Mouse (Mus musculus) G1E (cell line): ENCODE measurements around the gene Ints11. TPM values are rescaled to one million over a fixed set of nuclear protein-coding genes. Genes with fewer than 3 reads are reported as not detected.

Source experiments
- ATAC-seq: 2 replicates; pipeline ENCODE4 v1.8.0; 2016; ENCODE audit warnings: mild to moderate bottlenecking; ENCODE audit not compliant: insufficient number of reproducible peaks, poor library complexity, low FRiP score, severe bottlenecking; ENCODE audit errors: extremely low read depth
- DNase-seq: peaks from one replicate; pipeline ENCODE4 v3.0.0; 2012; ENCODE audit warnings: low spot score
- H3K27me3 ChIP-seq: 2 replicates; pipeline ENCODE4 v1.6.1; 2012; ENCODE audit warnings: mild to moderate bottlenecking, low read length, inconsistent platforms; ENCODE audit not compliant: insufficient read depth
- H3K36me3 ChIP-seq: replicated peaks from 2 replicates; pipeline ENCODE3; 2012; ENCODE audit warnings: mild to moderate bottlenecking, inconsistent platforms
- H3K4me1 ChIP-seq: 2 replicates; pipeline ENCODE4 v1.6.1; 2012; ENCODE audit warnings: low read depth, low read length, inconsistent platforms, mixed read lengths; ENCODE audit not compliant: insufficient read depth
- H3K4me3 ChIP-seq: 2 replicates; pipeline ENCODE4 v1.5.1; 2012; ENCODE audit warnings: low read depth, mild to moderate bottlenecking, inconsistent platforms, low read length, moderate library complexity, mixed read lengths
- H3K9me3 ChIP-seq: replicated peaks from 2 replicates; pipeline ENCODE4 v1.6.1; 2012; ENCODE audit warnings: inconsistent platforms
- CTCF ChIP-seq: IDR thresholded peaks from 2 replicates; pipeline ENCODE4 v1.5.1; 2012; ENCODE audit warnings: low read depth, low read length, inconsistent platforms, mixed read lengths
- GATA1 ChIP-seq: IDR thresholded peaks from 2 replicates; pipeline ENCODE4 v1.6.1; 2012; ENCODE audit warnings: borderline replicate concordance, low read length, inconsistent platforms, mixed read lengths
- GATA2 ChIP-seq: IDR thresholded peaks from 2 replicates; pipeline ENCODE4 v1.6.1; 2012; ENCODE audit warnings: low read depth, low read length, inconsistent platforms, borderline replicate concordance
- POLR2AphosphoS5 ChIP-seq: IDR thresholded peaks from 2 replicates; pipeline ENCODE4 v1.6.1; 2012; ENCODE audit warnings: low read depth, low read length, inconsistent platforms; ENCODE audit not compliant: insufficient replicate concordance
- TAL1 ChIP-seq: conservative IDR thresholded peaks from 2 replicates; pipeline ENCODE4 v1.6.1; 2012; ENCODE audit warnings: low read depth, low read length, inconsistent platforms, mixed read lengths
- polyA plus RNA-seq: library from polyadenylated mRNA; stranded (reverse); fragments of >175 nt; gene quantifications from 2 replicates; pipeline ENCODE4 v1.2.3, GENCODE M21; 2012
- total RNA-seq, 2 experiments: library from RNA; stranded (forward) in 1 of 2; stranded (reverse) in 1 of 2; fragments of 200-1000 nt in 1 of 2; fragments of >200 nt in 1 of 2; fragmentation: Nextera tagmentation in 1 of 2; gene quantifications; 2 replicates each; pipeline ENCODE4 v1.2.3; 2014 to 2017

Gene Ints11
- total and polyA plus RNA-seq, 3 experiments, result 21.7 to 43.5 (median 35.6) TPM

DNA sequence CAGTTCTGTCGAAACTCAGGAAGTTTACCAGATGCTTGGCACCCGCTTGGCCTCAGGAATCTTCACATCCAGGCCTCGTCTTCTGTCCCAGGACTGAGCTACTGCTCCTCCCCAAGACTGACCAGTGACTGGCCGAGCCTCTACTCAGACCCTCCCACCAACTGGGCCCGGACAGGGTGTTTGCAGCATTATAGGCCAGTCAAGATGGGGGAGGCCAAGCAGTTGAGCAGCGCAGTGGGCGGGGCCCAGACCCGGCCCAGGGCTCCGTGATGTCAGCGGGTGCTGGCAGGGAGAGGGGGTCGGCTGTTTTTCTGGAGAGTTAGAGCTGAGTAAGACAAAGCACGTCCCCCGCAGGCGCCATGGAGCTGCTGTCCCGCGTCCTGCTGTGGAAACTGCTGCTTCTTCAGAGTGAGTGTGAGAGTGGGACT lies 29.8 kb upstream of the Ints11 start, which contains the start of gene Mxra8:
Mxra8 (plus strand) TSS at position 198 of the 428 bp plus-strand sequence.
- Histone ChIP-seq H3K36me3 (peaks cover 9% of the 10 kb centered on the region), H3K9me3 (peaks cover 5% of the 10 kb centered on the region; the same call in 1 of the 2 replicates), H3K4me3 (peak within 1 kb of the TSS; percentile 68; the same call in 1 of the 2 replicates), H3K4me1 (peaks cover 27% of the 10 kb centered on the region), H3K27me3 (peaks cover 33% of the 10 kb centered on the region)
- TF ChIP-seq GATA1, result no peak
- TF ChIP-seq GATA2, result no peak
- TF ChIP-seq CTCF, result no peak
- TF ChIP-seq TAL1, result no peak
- no peak for TF ChIP-seq POLR2AphosphoS5
- no peak for DNase-seq
- no peak for ATAC-seq

DNA sequence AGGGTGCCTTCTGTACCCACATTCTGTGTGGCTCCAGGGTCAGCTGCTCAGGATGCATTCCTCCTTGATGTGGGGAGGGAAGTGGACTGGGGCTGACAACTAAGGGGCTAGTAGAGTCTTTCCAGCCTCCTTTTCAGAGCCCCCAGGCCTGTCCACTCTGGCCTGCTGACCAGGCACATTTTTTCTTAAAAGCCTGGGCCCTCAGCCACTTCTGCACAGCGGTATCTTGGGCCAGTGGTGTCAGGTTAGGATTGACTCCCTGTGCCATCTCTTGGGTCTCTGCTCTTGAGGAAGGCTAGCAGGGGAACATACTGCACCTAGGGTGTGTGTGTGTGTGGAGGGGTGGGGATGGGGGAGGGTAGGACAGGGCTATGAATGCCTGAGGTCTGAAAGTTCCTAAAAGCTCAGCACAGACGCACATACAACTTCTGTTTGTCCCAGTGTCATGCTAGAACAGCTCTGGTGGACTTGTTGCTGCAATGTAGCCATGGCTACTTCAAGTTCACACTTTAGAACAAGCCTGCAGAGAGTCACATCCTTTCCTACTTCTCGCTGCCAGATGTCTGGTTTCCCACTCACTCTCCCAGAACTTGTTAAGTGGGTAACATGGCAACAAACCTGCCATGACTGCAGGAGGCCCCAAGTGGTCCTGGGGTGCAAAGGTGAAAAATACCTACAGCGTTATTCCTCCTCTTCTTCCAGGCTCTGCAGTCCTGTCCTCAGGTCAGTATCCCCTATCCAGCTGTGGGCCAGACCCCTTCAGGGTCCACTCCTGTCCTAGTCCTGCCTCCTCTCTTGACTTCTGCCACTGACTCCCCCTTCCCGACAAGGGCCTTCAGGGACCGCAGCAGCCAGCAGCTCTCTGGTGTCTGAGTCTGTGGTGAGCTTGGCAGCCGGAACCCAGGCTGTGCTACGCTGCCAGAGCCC lies 29.0 kb upstream of the Ints11 start:
- peak overlapping the region; percentile 68 for H3K4me3 ChIP-seq
- DNase-seq, result no peak
- ATAC-seq, result no peak
- H3K27me3 ChIP-seq, result peaks cover 33% of the 10 kb centered on the region
- peaks cover 2% of the 10 kb centered on the region for H3K36me3 ChIP-seq
- H3K9me3 ChIP-seq, result peaks cover 5% of the 10 kb centered on the region; the same call in 1 of the 2 replicates
- peaks cover 27% of the 10 kb centered on the region for H3K4me1 ChIP-seq
- TF ChIP-seq GATA1 (no peak), GATA2 (no peak), CTCF (no peak), POLR2AphosphoS5 (no peak), TAL1 (no peak)

DNA sequence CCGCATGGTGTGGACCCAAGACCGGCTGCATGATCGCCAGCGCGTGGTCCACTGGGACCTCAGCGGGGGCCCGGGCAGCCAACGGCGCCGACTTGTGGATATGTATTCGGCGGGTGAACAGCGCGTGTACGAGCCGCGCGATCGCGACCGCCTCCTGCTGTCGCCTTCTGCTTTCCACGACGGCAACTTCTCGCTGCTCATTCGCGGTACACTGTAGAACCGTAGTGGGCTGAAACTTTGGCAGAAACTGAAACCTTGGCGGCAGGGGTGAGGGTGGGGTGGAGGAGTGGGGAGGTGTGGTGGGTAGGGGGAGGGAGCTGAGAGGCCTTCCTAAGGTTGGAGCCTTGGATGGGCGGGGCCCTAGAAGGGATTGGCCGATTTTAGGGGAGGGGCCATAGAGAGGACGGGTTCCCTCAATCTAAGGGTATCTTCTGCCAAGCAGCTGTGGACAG lies 28.3 kb upstream of the Ints11 start:
- H3K9me3 ChIP-seq, result peaks cover 5% of the 10 kb centered on the region; the same call in 1 of the 2 replicates
- peak overlapping the region; percentile 68 for H3K4me3 ChIP-seq
- H3K4me1 ChIP-seq, result peaks cover 27% of the 10 kb centered on the region
- ATAC-seq, result peak; percentile 63; the same call in 1 of the 2 replicates
- H3K36me3 ChIP-seq, result no peaks in the 10 kb centered on the region
- DNase-seq, result peak; percentile 24
- H3K27me3 ChIP-seq, result peaks cover 33% of the 10 kb centered on the region
- TF ChIP-seq GATA2, result no peak
- TF ChIP-seq POLR2AphosphoS5, result no peak
- no peak for TF ChIP-seq CTCF
- TF ChIP-seq GATA1, result no peak
- TF ChIP-seq TAL1, result no peak

DNA sequence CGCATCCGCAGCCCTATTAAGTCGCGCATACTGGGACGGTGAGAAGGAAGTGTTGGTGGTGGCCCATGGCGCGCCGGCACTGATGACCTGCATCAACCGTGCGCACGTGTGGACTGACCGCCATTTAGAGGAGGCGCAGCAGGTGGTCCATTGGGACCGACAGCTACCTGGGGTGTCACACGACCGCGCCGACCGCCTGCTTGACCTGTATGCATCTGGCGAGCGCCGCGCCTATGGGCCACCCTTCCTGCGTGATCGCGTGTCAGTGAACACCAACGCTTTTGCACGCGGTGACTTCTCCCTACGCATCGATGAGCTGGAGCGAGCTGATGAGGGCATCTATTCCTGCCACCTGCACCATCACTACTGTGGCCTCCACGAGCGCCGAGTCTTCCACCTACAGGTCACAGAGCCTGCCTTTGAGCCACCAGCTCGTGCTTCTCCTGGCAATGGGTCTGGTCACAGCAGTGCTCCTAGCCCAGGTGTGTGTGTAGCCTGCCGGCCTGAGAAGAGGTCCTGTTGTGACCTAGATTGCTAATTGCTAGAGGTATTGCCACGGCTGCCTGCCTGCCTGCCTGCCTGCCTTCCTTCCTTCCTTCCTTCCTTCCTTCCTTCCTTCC lies 27.6 kb upstream of the Ints11 start:
- Histone ChIP-seq H3K4me1 (peaks cover 31% of the 10 kb centered on the region), H3K36me3 (no peaks in the 10 kb centered on the region), H3K4me3 (no peak overlapping the region; the same call in 1 of the 2 replicates), H3K9me3 (peaks cover 5% of the 10 kb centered on the region; the same call in 1 of the 2 replicates), H3K27me3 (peaks cover 33% of the 10 kb centered on the region)
- ATAC-seq (no peak), DNase-seq (no peak)
- no peak for TF ChIP-seq GATA1
- no peak for TF ChIP-seq POLR2AphosphoS5
- TF ChIP-seq CTCF, result no peak
- no peak for TF ChIP-seq TAL1
- TF ChIP-seq GATA2, result no peak

DNA sequence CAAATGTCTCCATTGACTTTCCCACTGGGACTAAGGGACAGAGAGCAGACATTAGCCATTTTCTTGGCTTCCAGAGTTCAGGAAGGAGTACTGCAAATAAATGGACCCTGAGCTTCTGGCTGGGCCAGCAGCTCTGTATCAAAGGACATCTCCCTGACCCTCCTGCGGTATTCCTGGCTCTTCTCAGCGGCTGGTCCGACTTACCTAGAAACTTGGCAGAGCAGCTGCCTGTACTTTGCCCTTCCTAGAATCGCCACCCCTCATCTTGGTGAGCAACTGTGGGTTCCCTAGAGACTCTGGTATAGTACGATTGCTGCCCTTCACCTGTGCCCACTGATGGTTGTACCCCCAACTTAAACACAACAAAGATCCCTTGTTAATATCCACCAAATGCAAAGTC lies 26.1 kb upstream of the Ints11 start:
- Histone ChIP-seq H3K27me3 (peaks cover 33% of the 10 kb centered on the region), H3K4me3 (no peak overlapping the region), H3K9me3 (peaks cover 5% of the 10 kb centered on the region; the same call in 1 of the 2 replicates), H3K36me3 (no peaks in the 10 kb centered on the region), H3K4me1 (peaks cover 42% of the 10 kb centered on the region)
- ATAC-seq (no peak), DNase-seq (no peak)
- TF ChIP-seq TAL1 (no peak), CTCF (no peak), POLR2AphosphoS5 (no peak), GATA2 (no peak), GATA1 (no peak)
